Mouse (Mus musculus) hindbrain, embryonic 16.5 days (tissue): ENCODE results near the gene Cmtr1. TPM values are rescaled to one million over a fixed set of nuclear protein-coding genes. Genes with fewer than 3 reads are reported as not detected.

Source experiments
- ATAC-seq: fragments of 200-750 bp; cut with Nextera tagmentation; 2 replicates; pipeline ENCODE4 v1.8.0; 2017; ENCODE audit warnings: moderate TSS enrichment, moderate library complexity
- H3K27ac ChIP-seq: fragments of 300-500 bp; sonication (generic); 2 replicates; pipeline ENCODE4 v1.5.1; 2014; ENCODE audit warnings: low read depth, mild to moderate bottlenecking, control low read depth, low read length, moderate library complexity
- H3K27me3 ChIP-seq: fragments of 300-500 bp; sonication (generic); replicated peaks from 2 replicates; pipeline ENCODE4 v1.6.1; 2014; ENCODE audit warnings: low read length; ENCODE audit not compliant: control insufficient read depth, insufficient read depth
- H3K36me3 ChIP-seq: fragments of 300-500 bp; sonication (generic); 2 replicates; pipeline ENCODE4 v1.6.1; 2014; ENCODE audit warnings: mild to moderate bottlenecking, low read length, moderate library complexity, mixed read lengths; ENCODE audit not compliant: control insufficient read depth, insufficient read depth
- H3K4me1 ChIP-seq: fragments of 300-500 bp; sonication (generic); 2 replicates; pipeline ENCODE4 v1.6.1; 2014; ENCODE audit warnings: low read depth, low read length; ENCODE audit not compliant: control insufficient read depth, insufficient read depth
- H3K4me2 ChIP-seq: fragments of 300-500 bp; sonication (generic); 2 replicates; pipeline ENCODE4 v1.6.1; 2014; ENCODE audit warnings: mild to moderate bottlenecking, low read length, control low read depth, moderate library complexity
- H3K4me3 ChIP-seq: fragments of 300-500 bp; sonication (generic); 2 replicates; pipeline ENCODE4 v1.5.1; 2014; ENCODE audit warnings: mild to moderate bottlenecking, low read length, control low read depth, moderate library complexity
- H3K9ac ChIP-seq: fragments of 300-500 bp; sonication (generic); 2 replicates; pipeline ENCODE4 v1.6.1; 2014; ENCODE audit warnings: low read depth, mild to moderate bottlenecking, control low read depth, low read length, moderate library complexity
- H3K9me3 ChIP-seq: fragments of 300-500 bp; sonication (generic); 2 replicates; pipeline ENCODE4 v1.6.1; 2014; ENCODE audit warnings: mild to moderate bottlenecking, low read length, moderate library complexity; ENCODE audit not compliant: control insufficient read depth
- WGBS: fragments of 180-500 bp; shearing (Covaris S2); extraction: QIAGEN DNeasy Blood & Tissue Kit; methylation state at CpG from one replicate; pipeline ENCODE4 v1.1.7; 2014; 5-methylcytosine and 5-hydroxymethylcytosine counted together
- polyA plus RNA-seq: library from polyadenylated mRNA; unstranded; fragments of >200 nt; fragmentation: Nextera tagmentation; extraction: Ambion mirVana; gene quantifications from 2 replicates; pipeline ENCODE4 v1.2.1, GENCODE M21; 2015

Cmtr1 gene
- polyA plus RNA-seq, 1 experiment from 2014 or later: 106 TPM

DNA sequence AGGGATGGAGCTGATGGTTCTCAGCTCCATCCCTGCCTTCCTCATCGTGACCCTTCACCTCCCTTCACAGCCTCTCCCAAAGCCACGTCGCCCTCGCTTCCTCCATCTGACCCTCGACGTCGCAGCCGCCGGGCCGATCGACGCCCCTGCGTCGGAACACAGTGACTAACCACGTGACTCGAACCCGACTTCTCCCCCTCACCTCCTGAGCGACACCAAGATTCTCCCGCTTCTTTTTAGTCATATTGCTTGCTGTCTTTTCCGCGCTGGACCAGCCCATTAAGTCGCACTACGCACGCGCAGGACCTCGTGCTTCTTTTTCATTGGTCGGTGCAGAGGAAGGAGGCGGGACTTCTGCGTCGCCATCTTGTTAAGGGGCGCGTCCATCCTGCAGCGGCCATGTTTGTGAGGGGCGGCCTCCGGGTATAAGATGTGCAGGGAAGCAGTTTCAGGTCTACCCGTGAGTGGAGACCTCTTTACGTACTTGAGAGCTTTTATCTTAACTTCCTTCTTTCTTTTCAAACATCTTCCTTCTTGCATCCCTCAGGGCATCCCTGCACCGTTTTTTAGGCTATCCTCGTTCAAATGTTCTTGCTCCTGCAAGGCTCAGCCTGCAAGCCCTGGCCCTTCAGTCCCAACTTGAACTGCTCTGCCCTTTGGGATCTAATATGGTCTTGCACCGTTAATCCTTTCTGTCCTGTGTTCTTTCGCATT is 56.5 kb downstream of the Cmtr1 start, which contains the start of gene Ccdc167:
Gene Ccdc167 (minus strand): TSS at position 313 of the 714 bp plus-strand sequence.
- WGBS: 6% methylated on average over 41 of the region's 41 CpGs
- peak; percentile 97 for ATAC-seq
- Histone ChIP-seq H3K4me3 (peak within 1 kb of the TSS; percentile 51), H3K4me1 (peaks cover 14% of the 10 kb centered on the region), H3K36me3 (no peaks in the 10 kb centered on the region), H3K4me2 (peak within 1 kb of the TSS; percentile 77), H3K9ac (peak within 1 kb of the TSS; percentile 64), H3K27ac (peak within 1 kb of the TSS; percentile 65), H3K27me3 (no peaks in the 10 kb centered on the region), H3K9me3 (0 out of 2 replicates have a peak, but pooled peaks cover under 1% of the 10 kb centered on the region)

GRCm38 (mm10) chr17:29718660-29719059 is 58.3 kb downstream of the Cmtr1 start:
- Histone ChIP-seq H3K36me3 (no peaks in the 10 kb centered on the region), H3K4me3 (no peak overlapping the region), H3K9me3 (0 out of 2 replicates have a peak, but pooled peaks cover 2% of the 10 kb centered on the region), H3K27me3 (no peaks in the 10 kb centered on the region), H3K4me2 (no peak overlapping the region), H3K9ac (no peak overlapping the region), H3K4me1 (peaks cover 10% of the 10 kb centered on the region), H3K27ac (no peak overlapping the region)
- no peak for ATAC-seq
- WGBS: 87% methylated on average over 8 of the region's 8 CpGs

DNA sequence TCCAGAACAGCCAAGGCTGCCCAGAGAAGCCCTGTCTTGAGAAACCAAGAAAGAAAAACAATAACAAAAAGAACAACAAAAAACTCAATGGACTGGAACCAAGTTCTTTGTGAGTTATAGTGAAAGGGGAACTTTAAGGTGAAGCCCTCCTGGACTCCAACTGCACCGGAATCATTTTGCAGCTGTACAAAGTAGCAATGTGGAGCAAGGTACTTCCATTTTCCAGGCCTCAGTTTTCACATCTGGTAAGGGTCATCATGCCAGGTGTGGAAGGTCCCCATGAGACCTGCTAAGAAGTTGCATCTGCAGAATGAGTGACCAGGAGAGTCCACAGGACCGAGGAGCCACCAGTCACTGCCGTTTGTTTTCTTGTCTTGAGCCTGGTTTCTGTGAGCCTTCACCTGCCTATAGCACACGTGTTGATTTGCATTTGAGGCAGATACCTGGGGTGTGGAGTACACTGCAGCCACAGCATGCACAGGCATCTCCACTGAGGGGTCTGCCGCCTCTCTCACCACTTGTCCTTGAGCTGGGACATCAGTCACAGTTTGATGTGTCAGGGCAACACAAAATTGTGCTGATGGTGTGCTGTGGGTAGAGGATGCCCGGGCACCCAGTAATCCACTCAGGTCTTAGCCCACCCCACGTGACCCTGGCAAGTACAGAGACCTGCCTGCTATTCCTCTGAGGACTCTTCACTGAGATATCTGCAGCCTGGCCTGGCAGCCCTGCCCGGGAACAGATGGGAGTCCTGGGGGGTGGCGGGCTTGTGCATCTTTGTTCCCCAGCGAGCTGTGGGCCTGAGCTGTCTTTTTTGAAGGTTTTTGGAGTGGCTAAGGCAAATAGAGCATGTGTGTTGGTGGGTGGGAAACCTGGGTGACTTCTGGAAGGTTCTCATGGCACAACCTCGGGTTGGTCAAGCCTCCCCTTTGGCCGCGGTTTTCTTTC is 59.5 kb downstream of the Cmtr1 start:
- H3K4me1 ChIP-seq: peaks cover 16% of the 10 kb centered on the region
- 69% methylated on average over 13 of the region's 13 CpGs for WGBS
- no peak for ATAC-seq
- H3K36me3 ChIP-seq: no peaks in the 10 kb centered on the region
- no peak overlapping the region for H3K4me2 ChIP-seq
- H3K9ac ChIP-seq: no peak overlapping the region
- 0 out of 2 replicates have a peak, but pooled peaks cover 2% of the 10 kb centered on the region for H3K9me3 ChIP-seq
- no peaks in the 10 kb centered on the region for H3K27me3 ChIP-seq
- no peak overlapping the region for H3K4me3 ChIP-seq
- no peak overlapping the region; the same call in 1 of the 2 replicates for H3K27ac ChIP-seq

DNA sequence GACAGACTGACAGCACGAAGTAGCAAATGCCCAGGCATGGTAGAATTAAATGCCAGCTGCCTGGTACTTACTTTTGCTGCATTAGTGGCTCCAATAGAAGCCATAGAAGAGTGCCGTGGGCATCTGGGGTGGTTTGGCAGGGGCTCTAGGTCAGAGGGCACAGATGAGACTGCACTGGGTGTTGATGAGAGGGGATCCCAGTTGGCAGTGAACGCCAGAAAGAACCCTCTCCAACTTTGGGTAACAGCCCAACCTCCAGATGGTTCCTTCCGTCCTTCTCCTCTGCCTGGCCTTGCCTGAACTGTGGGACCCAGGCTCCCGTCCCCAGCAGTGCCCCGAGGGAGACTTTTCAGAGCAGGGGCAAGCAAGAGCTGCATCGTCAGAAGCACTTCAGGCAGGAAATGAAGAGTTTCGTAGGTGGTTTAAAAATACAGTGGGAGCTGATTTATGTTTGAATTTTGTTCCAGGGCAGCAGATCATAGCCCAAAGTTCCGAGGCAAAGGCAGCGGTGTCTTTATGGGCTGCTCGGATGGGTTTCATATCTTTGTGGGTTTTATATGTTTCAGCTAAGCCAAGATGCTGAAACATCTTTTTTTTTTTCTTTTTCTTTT is 60.5 kb downstream of the Cmtr1 start:
- WGBS: 68% methylated on average over 11 of the region's 11 CpGs
- Histone ChIP-seq H3K27me3 (no peaks in the 10 kb centered on the region), H3K27ac (peak overlapping the region; percentile 23; the same call in 1 of the 2 replicates), H3K4me1 (peaks cover 16% of the 10 kb centered on the region), H3K4me2 (no peak overlapping the region), H3K4me3 (no peak overlapping the region), H3K9me3 (0 out of 2 replicates have a peak, but pooled peaks cover 2% of the 10 kb centered on the region), H3K36me3 (no peaks in the 10 kb centered on the region), H3K9ac (no peak overlapping the region)
- ATAC-seq: no peak

DNA sequence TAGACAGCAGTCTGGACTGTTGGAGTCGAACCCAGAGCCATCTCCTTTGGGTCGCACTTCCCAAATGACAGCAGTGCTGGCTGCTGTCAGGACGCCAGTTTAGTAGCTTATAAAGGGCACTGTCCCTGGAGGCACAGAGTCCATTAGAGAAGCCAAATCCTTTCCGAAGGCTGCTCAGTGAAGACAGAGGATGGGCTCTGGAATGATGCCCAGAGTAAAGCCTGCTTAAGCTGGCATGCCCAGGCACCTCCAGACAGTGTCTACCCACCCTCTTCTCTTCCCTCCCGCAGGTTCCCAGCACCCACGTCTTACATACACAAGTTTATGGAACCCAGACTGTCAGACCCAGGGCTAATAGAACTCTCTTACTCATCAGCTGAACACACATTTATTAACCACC is 64.2 kb downstream of the Cmtr1 start:
- H3K4me2 ChIP-seq: no peak overlapping the region
- no peak overlapping the region for H3K27ac ChIP-seq
- H3K4me1 ChIP-seq: peaks cover 6% of the 10 kb centered on the region; the same call in 1 of the 2 replicates
- H3K27me3 ChIP-seq: no peaks in the 10 kb centered on the region
- H3K9me3 ChIP-seq: 0 out of 2 replicates have a peak, but pooled peaks cover 2% of the 10 kb centered on the region
- peak; percentile 84 for ATAC-seq
- WGBS: 45% methylated on average over 6 of the region's 6 CpGs
- no peaks in the 10 kb centered on the region for H3K36me3 ChIP-seq
- no peak overlapping the region for H3K9ac ChIP-seq
- no peak overlapping the region for H3K4me3 ChIP-seq

GRCm38 (mm10) chr17:29725027-29725620 is 64.7 kb downstream of the Cmtr1 start:
- Histone ChIP-seq H3K4me3 (no peak overlapping the region), H3K27ac (no peak overlapping the region), H3K36me3 (no peaks in the 10 kb centered on the region), H3K9ac (no peak overlapping the region), H3K4me1 (peaks cover 6% of the 10 kb centered on the region), H3K9me3 (0 out of 2 replicates have a peak, but pooled peaks cover 2% of the 10 kb centered on the region), H3K27me3 (no peaks in the 10 kb centered on the region), H3K4me2 (no peak overlapping the region)
- ATAC-seq: no peak
- WGBS: 62% methylated on average over 6 of the region's 6 CpGs

DNA sequence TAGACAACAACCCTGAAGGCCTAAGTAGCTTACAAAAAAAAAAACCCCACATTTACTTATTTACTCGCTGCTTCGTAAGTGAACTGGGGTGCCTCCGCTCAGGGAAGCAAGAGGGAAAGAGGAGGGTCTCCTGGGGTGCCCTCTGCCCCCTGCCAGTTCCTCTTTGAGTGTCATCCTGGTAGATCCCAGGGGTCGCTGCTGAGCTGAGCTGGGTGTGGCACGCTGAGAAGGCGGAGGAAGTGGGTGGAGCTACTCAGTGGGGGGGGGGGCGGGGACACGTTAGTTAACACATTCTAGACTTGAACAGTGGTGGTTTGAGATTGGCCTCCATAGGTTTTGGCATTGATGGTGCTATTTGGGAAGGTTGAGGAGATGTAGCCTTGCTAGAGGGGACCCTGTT is 67.7 kb downstream of the Cmtr1 start:
- 63% methylated on average over 8 of the region's 8 CpGs for WGBS
- Histone ChIP-seq H3K4me2 (no peak overlapping the region), H3K27me3 (no peaks in the 10 kb centered on the region), H3K36me3 (no peaks in the 10 kb centered on the region), H3K9ac (no peak overlapping the region), H3K27ac (no peak overlapping the region), H3K4me3 (no peak overlapping the region), H3K9me3 (no peaks in the 10 kb centered on the region), H3K4me1 (peaks cover 24% of the 10 kb centered on the region)
- no peak for ATAC-seq

DNA sequence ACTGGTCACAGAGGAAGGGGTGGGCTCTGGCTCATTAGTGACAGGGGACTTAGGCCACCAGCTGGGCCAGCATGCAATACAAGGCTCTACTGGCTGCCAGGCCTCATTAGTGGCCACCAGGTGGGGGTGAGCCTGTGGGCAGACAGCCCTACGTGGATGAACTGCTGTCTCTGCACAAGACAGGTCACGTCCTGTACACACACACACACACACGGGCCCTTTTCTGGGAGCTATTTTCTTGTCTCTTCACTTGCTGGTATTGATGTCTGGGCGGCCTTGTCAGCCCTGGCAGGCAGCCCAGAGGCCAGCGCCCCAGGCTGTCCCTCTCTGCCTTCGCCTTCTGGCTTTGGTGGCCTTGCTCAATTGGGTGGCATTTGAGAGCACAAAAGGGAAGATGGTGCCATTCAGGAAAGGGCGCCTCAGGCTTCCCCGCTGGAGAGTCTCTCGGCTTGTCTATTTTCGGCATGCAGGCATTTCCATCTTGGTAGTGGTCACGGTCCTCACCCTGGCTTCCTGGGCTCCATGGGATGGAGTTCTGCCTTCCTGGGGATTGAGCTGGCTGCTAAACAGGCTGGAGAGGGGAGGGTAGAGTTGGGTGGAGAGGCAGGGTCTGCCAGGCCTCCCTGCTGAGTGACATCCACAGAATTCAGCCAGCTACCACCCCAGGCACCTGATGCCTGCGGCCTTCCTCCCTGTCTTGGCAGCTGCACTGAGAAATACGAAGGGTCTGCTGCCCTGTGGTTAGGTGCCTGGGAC is 70.3 kb downstream of the Cmtr1 start:
- ATAC-seq: peak; percentile 72

More for the DNA sequence above, 70.3 kb downstream of the Cmtr1 start:
- Histone ChIP-seq H3K4me3 (no peak overlapping the region), H3K4me2 (no peak overlapping the region), H3K36me3 (no peaks in the 10 kb centered on the region), H3K27me3 (no peaks in the 10 kb centered on the region), H3K4me1 (peaks cover 18% of the 10 kb centered on the region), H3K9me3 (no peaks in the 10 kb centered on the region), H3K27ac (peak overlapping the region; percentile 74), H3K9ac (peak overlapping the region; percentile 31)
- 23% methylated on average over 13 of the region's 13 CpGs for WGBS
